Mouse (Mus musculus) MEL (cell line): ENCODE measurements around the gene Fbxo36.

Experiments
- CTCF ChIP-seq, 3 experiments: IDR thresholded peaks in 2 of 3; conservative IDR thresholded peaks in 1 of 3; 2 replicates each; pipeline ENCODE4 v1.5.1; 2011 to 2012; ENCODE audit warnings: low read length in 3 of 3, low read depth in 2 of 3, mild to moderate bottlenecking in 2 of 3, improper control_type of control experiment in 1 of 3, inconsistent platforms in 1 of 3, mixed read lengths in 1 of 3, moderate library complexity in 1 of 3; ENCODE audit not compliant: control insufficient read depth in 1 of 3, insufficient read depth in 1 of 3, poor library complexity in 1 of 3, severe bottlenecking in 1 of 3
- ELF1 ChIP-seq: IDR thresholded peaks from 2 replicates; pipeline ENCODE4 v1.6.1; 2014; ENCODE audit warnings: low read depth, mild to moderate bottlenecking, inconsistent platforms, low read length, improper control_type of control experiment, moderate library complexity
- MEF2A ChIP-seq: IDR thresholded peaks from 2 replicates; pipeline ENCODE4 v1.6.1; 2014; ENCODE audit warnings: low read depth, mild to moderate bottlenecking, inconsistent platforms, low read length, improper control_type of control experiment; ENCODE audit not compliant: poor library complexity, insufficient replicate concordance, severe bottlenecking; ENCODE audit errors: extremely low read depth
- TAL1 ChIP-seq: IDR thresholded peaks from 2 replicates; pipeline ENCODE4 v1.6.1; 2012; ENCODE audit warnings: mild to moderate bottlenecking, inconsistent platforms, low read length, moderate library complexity, mixed read lengths
- ZNF384 ChIP-seq: IDR thresholded peaks from 2 replicates; pipeline ENCODE4 v1.6.1; 2012; ENCODE audit warnings: low read depth, mild to moderate bottlenecking, inconsistent platforms, low read length, improper control_type of control experiment

- no peak for TF ChIP-seq TAL1
- TF ChIP-seq ZNF384 = no peak
- TF ChIP-seq ELF1 = no peak
- no peak for TF ChIP-seq CTCF (IDR thresholded peaks at IDR 0.05 in 2 of 3, conservative IDR thresholded peaks at IDR 0.05 in 1 of 3; ENCODE audit: control insufficient read depth in 1 of 3, insufficient read depth in 1 of 3, low read depth in 2 of 3, low read length in 3 of 3, poor library complexity in 1 of 3, severe bottlenecking in 1 of 3)
- TF ChIP-seq MEF2A = no peak
Observed at GRCm38 (mm10) chr1:84943549-84943948, 103.9 kb downstream of the Fbxo36 start.
